Mouse (Mus musculus): ENCODE data around the gene Stac2.

DNA sequence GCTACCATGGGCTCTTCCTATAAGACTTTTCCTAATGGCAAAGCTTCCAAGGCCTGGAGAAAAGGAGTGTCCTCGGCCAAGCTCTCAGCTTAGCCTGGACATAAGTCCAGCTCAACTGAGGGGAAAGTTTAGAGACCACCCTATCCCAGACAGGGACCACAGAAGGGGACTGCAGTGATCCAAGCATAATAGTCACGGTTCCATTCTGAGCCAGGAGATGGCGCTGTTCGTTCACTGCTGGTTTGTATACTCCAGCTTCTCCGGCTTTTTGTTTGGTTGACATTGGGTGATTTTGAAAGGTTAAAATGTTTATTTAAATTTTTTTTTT lies 21.9 kb downstream of the Stac2 start:
- TF ChIP-seq CHD1 (IDR thresholded peaks at IDR 0.05; ENCODE audit: low read depth, low read length) (no peak), JUND (conservative IDR thresholded peaks at IDR 0.05; ENCODE audit: low read depth, low read length) (peak; percentile 57; the same call in 1 of the 2 replicates), CTCF (conservative IDR thresholded peaks at IDR 0.05 in 1 of 2, IDR thresholded peaks at IDR 0.05 in 1 of 2; ENCODE audit: low read depth in 2 of 2, low read length in 2 of 2) (peak; percentile 92 to 97), ZNF384 (IDR thresholded peaks at IDR 0.05; ENCODE audit: low read depth, low read length) (peak; percentile 72), POLR2A (IDR thresholded peaks at IDR 0.05; ENCODE audit: low read depth, low read length) (peak; percentile 73), USF2 (conservative IDR thresholded peaks at IDR 0.05; ENCODE audit: low read depth, low read length) (no peak), EP300 (IDR thresholded peaks at IDR 0.05; ENCODE audit: low read length) (no peak)
